Mouse (Mus musculus): ENCODE measurements at regions not wholly inside any gene's neighbourhood (a gene's known extent, or its start where the extent isn't known, plus 50 kb on each side); places are given as distances from the start of the nearest gene placed in this dataset.

GRCm38 (mm10) chr5:37932760-37933122 is 105.8 kb upstream of the Stx18 start:
- Histone ChIP-seq H3K9me3 (replicated peaks) (no peaks in the 10 kb centered on the region), H3K4me1 (replicated peaks) (no peaks in the 10 kb centered on the region), H3K9ac (no peak overlapping the region), H3K36me3 (replicated peaks) (no peaks in the 10 kb centered on the region), H3K27ac (replicated peaks) (no peak overlapping the region), H3K27me3 (no peaks in the 10 kb centered on the region), H3K4me2 (no peak overlapping the region), H3K4me3 (replicated peaks) (no peak overlapping the region)
- 25% methylated on average over 2 of the region's 2 CpGs for WGBS (ENCODE audit: insufficient replicate concordance)
- ATAC-seq (ENCODE audit: insufficient read depth) = no peak

- no peaks in the 10 kb centered on the region for H3K27me3 ChIP-seq
- H3K27ac ChIP-seq (replicated peaks) = no peak overlapping the region
- 52% methylated on average over 10 of the region's 10 CpGs for WGBS (ENCODE audit: insufficient replicate concordance)
- no peaks in the 10 kb centered on the region for H3K9me3 ChIP-seq (replicated peaks)
- ATAC-seq (ENCODE audit: insufficient read depth) = no peak
- H3K4me1 ChIP-seq (replicated peaks) = no peaks in the 10 kb centered on the region
- no peak overlapping the region for H3K4me3 ChIP-seq (replicated peaks)
- no peaks in the 10 kb centered on the region for H3K36me3 ChIP-seq (replicated peaks)
- no peak overlapping the region for H3K9ac ChIP-seq
- H3K4me2 ChIP-seq = no peak overlapping the region
Measured at GRCm38 (mm10) chr5:37932086-37932759, 106.3 kb upstream of the Stx18 start.

GRCm38 (mm10) chr5:37920481-37920880 is 96.1 kb upstream of the Msx1 start:
- Histone ChIP-seq H3K9me3 (replicated peaks) (no peaks in the 10 kb centered on the region), H3K4me1 (replicated peaks) (no peaks in the 10 kb centered on the region), H3K4me2 (no peak overlapping the region), H3K36me3 (replicated peaks) (no peaks in the 10 kb centered on the region), H3K9ac (no peak overlapping the region), H3K27me3 (peaks cover 40% of the 10 kb centered on the region), H3K27ac (replicated peaks) (no peak overlapping the region), H3K4me3 (replicated peaks) (no peak overlapping the region)
- 17% methylated on average over 2 of the region's 2 CpGs for WGBS (ENCODE audit: insufficient replicate concordance)
- ATAC-seq (ENCODE audit: insufficient read depth) = no peak

GRCm38 (mm10) chr5:37919102-37919501 is 94.7 kb upstream of the Msx1 start:
- H3K27ac ChIP-seq (replicated peaks) = no peak overlapping the region
- H3K27me3 ChIP-seq = peaks cover 44% of the 10 kb centered on the region
- no peak overlapping the region for H3K9ac ChIP-seq
- H3K4me1 ChIP-seq (replicated peaks) = no peaks in the 10 kb centered on the region
- H3K4me2 ChIP-seq = no peak overlapping the region
- no peaks in the 10 kb centered on the region for H3K36me3 ChIP-seq (replicated peaks)
- H3K4me3 ChIP-seq (replicated peaks) = no peak overlapping the region
- 61% methylated on average over 3 of the region's 3 CpGs for WGBS (ENCODE audit: insufficient replicate concordance)
- ATAC-seq (ENCODE audit: insufficient read depth) = no peak
- H3K9me3 ChIP-seq (replicated peaks) = no peaks in the 10 kb centered on the region

- Histone ChIP-seq H3K27ac (replicated peaks) (no peak overlapping the region), H3K4me3 (replicated peaks) (no peak overlapping the region), H3K36me3 (replicated peaks) (no peaks in the 10 kb centered on the region), H3K27me3 (peaks cover 44% of the 10 kb centered on the region), H3K9ac (no peak overlapping the region), H3K9me3 (replicated peaks) (no peaks in the 10 kb centered on the region), H3K4me2 (no peak overlapping the region), H3K4me1 (replicated peaks) (no peaks in the 10 kb centered on the region)
- 3% methylated on average over 28 of the region's 28 CpGs for WGBS (ENCODE audit: insufficient replicate concordance)
- ATAC-seq (ENCODE audit: insufficient read depth) = no peak
Measured at GRCm38 (mm10) chr5:37918001-37918707, 93.8 kb upstream of the Msx1 start.

- H3K9ac ChIP-seq = no peak overlapping the region
- WGBS (ENCODE audit: insufficient replicate concordance) = 15% methylated on average over 5 of the region's 5 CpGs
- H3K27ac ChIP-seq (replicated peaks) = no peak overlapping the region
- H3K27me3 ChIP-seq = peaks cover 44% of the 10 kb centered on the region
- no peaks in the 10 kb centered on the region for H3K36me3 ChIP-seq (replicated peaks)
- no peaks in the 10 kb centered on the region for H3K9me3 ChIP-seq (replicated peaks)
- ATAC-seq (ENCODE audit: insufficient read depth) = no peak
- H3K4me2 ChIP-seq = no peak overlapping the region
- no peaks in the 10 kb centered on the region for H3K4me1 ChIP-seq (replicated peaks)
- H3K4me3 ChIP-seq (replicated peaks) = no peak overlapping the region
Measured at GRCm38 (mm10) chr5:37917161-37917560, 92.8 kb upstream of the Msx1 start.

GRCm38 (mm10) chr5:37904683-37905352 is 80.4 kb upstream of the Msx1 start:
- WGBS (ENCODE audit: insufficient replicate concordance) = 31% methylated on average over 5 of the region's 5 CpGs
- Histone ChIP-seq H3K4me1 (replicated peaks) (no peaks in the 10 kb centered on the region), H3K9ac (no peak overlapping the region), H3K36me3 (replicated peaks) (no peaks in the 10 kb centered on the region), H3K9me3 (replicated peaks) (no peaks in the 10 kb centered on the region), H3K27me3 (peaks cover 42% of the 10 kb centered on the region), H3K4me3 (replicated peaks) (no peak overlapping the region), H3K27ac (replicated peaks) (no peak overlapping the region), H3K4me2 (no peak overlapping the region)
- no peak for ATAC-seq (ENCODE audit: insufficient read depth)

- H3K27me3 ChIP-seq = peaks cover 45% of the 10 kb centered on the region
- no peak overlapping the region for H3K4me2 ChIP-seq
- H3K27ac ChIP-seq (replicated peaks) = no peak overlapping the region
- H3K36me3 ChIP-seq (replicated peaks) = no peaks in the 10 kb centered on the region
- no peak for ATAC-seq (ENCODE audit: insufficient read depth)
- no peak overlapping the region for H3K4me3 ChIP-seq (replicated peaks)
- H3K9ac ChIP-seq = no peak overlapping the region
- no peaks in the 10 kb centered on the region for H3K9me3 ChIP-seq (replicated peaks)
- no peaks in the 10 kb centered on the region for H3K4me1 ChIP-seq (replicated peaks)
- WGBS (ENCODE audit: insufficient replicate concordance) = 35% methylated on average over 3 of the region's 3 CpGs
Measured at GRCm38 (mm10) chr5:37903861-37904260, 79.5 kb upstream of the Msx1 start.

- no peak overlapping the region for H3K27ac ChIP-seq (replicated peaks)
- no peak overlapping the region for H3K4me2 ChIP-seq
- no peak for ATAC-seq (ENCODE audit: insufficient read depth)
- H3K9ac ChIP-seq = no peak overlapping the region
- H3K9me3 ChIP-seq (replicated peaks) = no peaks in the 10 kb centered on the region
- H3K27me3 ChIP-seq = peaks cover 48% of the 10 kb centered on the region
- 42% methylated on average over 2 of the region's 2 CpGs for WGBS (ENCODE audit: insufficient replicate concordance)
- H3K36me3 ChIP-seq (replicated peaks) = no peaks in the 10 kb centered on the region
- H3K4me3 ChIP-seq (replicated peaks) = no peak overlapping the region
- H3K4me1 ChIP-seq (replicated peaks) = no peaks in the 10 kb centered on the region
Measured at GRCm38 (mm10) chr5:37902741-37903140, 78.4 kb upstream of the Msx1 start.

GRCm38 (mm10) chr5:37901861-37902291 is 77.5 kb upstream of the Msx1 start:
- H3K9me3 ChIP-seq (replicated peaks) = no peaks in the 10 kb centered on the region
- no peak overlapping the region for H3K9ac ChIP-seq
- no peak overlapping the region for H3K4me3 ChIP-seq (replicated peaks)
- H3K27ac ChIP-seq (replicated peaks) = no peak overlapping the region
- no peak overlapping the region for H3K4me2 ChIP-seq
- no peaks in the 10 kb centered on the region for H3K4me1 ChIP-seq (replicated peaks)
- ATAC-seq (ENCODE audit: insufficient read depth) = no peak
- WGBS (ENCODE audit: insufficient replicate concordance) = 2% methylated on average over 16 of the region's 16 CpGs
- H3K36me3 ChIP-seq (replicated peaks) = no peaks in the 10 kb centered on the region
- peaks cover 56% of the 10 kb centered on the region for H3K27me3 ChIP-seq

- Histone ChIP-seq H3K27ac (replicated peaks) (no peak overlapping the region), H3K4me3 (replicated peaks) (no peak overlapping the region), H3K27me3 (peaks cover 84% of the 10 kb centered on the region), H3K9ac (no peak overlapping the region), H3K4me2 (no peak overlapping the region), H3K9me3 (replicated peaks) (no peaks in the 10 kb centered on the region), H3K36me3 (replicated peaks) (no peaks in the 10 kb centered on the region), H3K4me1 (replicated peaks) (no peaks in the 10 kb centered on the region)
- ATAC-seq (ENCODE audit: insufficient read depth) = no peak
- WGBS (ENCODE audit: insufficient replicate concordance) = 60% methylated on average over 12 of the region's 12 CpGs
Measured at GRCm38 (mm10) chr5:37898041-37898615, 73.7 kb upstream of the Msx1 start.
